Mouse (Mus musculus) embryo, embryonic 10 days (tissue): ENCODE measurements around the gene Slc7a10.

Source experiments
- DNase-seq: peaks from one replicate; pipeline ENCODE4 v3.0.0-alpha.2; 2015; ENCODE audit warnings: low spot score

The Slc7a10 gene

DNA sequence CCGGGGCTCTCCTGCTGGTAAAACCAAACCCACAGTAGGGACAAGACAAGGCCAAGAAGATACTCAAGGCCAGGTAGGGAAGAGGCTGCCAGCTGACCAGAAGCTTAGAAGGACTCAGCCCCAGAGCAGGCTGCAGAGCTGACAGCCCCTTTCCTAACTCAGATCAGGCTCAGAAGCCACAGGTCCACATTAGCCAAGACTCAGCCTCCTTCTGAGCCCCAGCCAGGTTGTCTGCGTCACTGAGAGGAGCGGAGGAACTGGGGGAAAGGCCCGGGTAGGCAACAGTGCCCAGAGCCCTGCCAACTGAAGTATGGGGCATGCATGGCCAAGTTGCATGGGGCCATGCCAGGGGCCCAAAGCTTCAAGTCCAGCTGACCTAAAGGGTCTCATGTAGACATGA, 13.7 kb upstream of the Slc7a10 start:
- DNase-seq: no peak

GRCm38 (mm10) chr7:35175533-35175932, 10.7 kb upstream of the Slc7a10 start:
- no peak for DNase-seq

- DNase-seq: peak; percentile 84
Measured at GRCm38 (mm10) chr7:35176412-35177381, 9.5 kb upstream of the Slc7a10 start.

GRCm38 (mm10) chr7:35184833-35185724, 1.1 kb upstream of the Slc7a10 start:
- peak; percentile 57 for DNase-seq

- no peak for DNase-seq
Measured at GRCm38 (mm10) chr7:35189699-35190098, 3.5 kb downstream of the Slc7a10 start.

- peak; percentile 12 for DNase-seq
Measured at GRCm38 (mm10) chr7:35191276-35191675, 5.1 kb downstream of the Slc7a10 start.

GRCm38 (mm10) chr7:35197022-35197421, 10.8 kb downstream of the Slc7a10 start:
- DNase-seq: no peak

- no peak for DNase-seq
Measured at GRCm38 (mm10) chr7:35198981-35199754, 13.0 kb downstream of the Slc7a10 start.

DNA sequence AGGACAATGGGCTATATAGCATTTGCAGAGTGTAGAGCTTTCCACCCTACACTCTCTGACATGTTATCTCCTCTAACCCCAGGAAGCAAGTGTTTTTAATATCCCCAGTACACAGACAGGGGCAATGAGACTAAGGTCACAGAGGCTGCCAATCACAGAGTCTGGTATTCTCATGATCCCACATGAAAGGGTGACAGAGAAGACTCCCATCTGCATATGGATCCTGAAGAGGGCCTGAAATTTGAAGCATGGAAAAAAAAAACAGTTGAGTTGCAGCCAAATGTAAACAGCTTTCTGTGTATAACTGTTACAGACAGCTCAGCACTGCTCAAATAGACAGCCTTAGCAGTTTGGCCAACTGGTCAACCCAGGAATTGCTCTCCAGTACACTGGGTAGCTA, 13.6 kb downstream of the Slc7a10 start:
- no peak for DNase-seq

GRCm38 (mm10) chr7:35211791-35212190, 25.6 kb downstream of the Slc7a10 start:
- DNase-seq: no peak

DNA sequence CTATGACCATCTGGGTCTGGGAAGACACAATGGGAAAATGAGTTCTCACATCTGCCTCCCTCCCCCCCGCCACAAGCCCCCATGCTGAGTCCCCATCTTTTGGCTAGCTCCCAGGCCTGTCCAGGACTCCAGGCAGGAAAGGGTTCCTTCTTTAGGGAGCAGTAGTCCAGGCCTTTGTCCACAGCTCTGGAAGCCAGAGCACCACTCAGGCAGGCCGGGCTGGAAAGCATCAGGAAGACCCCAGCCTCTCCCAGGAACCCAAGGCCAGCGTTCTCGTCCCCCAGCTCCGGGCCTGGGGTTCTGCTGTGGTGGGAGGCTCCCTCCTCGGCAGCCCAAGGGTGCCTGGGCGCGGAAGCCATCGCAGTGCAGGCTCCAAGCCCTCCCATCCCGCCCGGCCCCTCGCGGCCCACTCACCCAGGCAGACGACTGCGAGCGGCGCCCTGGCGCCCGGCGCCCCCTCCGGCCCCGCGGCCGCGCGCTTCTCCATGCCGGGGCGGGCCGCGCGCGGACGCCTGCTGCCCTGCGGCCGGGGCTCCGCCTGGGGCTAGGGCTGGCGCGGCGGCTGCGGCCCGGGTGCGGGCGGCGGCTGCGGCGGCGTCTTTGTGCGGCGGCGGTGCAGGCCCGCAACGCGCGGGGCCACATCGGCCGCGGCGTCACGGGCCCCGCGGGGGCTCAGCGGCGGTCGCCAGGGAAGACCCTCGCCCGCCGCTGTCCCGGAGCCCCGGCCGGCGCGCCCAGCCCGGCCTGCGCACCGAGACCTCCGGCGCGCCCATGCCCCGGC, 28.4 kb downstream of the Slc7a10 start:
- peak; percentile 47 for DNase-seq

DNA sequence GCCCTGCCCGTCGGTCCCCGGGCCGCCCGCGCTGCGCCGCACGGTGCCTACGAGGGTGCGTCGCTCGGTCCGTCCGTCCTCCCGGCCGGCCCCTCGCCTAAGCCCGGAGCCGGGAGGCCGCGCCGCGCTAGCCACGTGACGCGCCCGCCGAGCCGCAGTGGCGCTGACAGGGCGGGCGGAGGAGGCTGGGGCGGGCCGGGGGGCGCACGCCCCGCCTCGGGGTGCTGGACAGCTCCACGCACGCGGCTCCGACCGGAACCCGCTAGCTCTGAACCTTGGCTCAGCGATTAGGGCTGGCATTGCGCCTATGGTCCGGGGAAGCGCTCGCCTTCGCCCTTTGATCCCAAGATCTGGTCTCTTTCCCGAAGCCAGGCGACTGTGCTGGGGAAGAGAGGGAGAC, 29.0 kb downstream of the Slc7a10 start, which contains the start of gene Lrp3:
Lrp3 (minus strand) TSS at position 274 of the 400 bp plus-strand sequence.
- peak; percentile 85 for DNase-seq

DNA sequence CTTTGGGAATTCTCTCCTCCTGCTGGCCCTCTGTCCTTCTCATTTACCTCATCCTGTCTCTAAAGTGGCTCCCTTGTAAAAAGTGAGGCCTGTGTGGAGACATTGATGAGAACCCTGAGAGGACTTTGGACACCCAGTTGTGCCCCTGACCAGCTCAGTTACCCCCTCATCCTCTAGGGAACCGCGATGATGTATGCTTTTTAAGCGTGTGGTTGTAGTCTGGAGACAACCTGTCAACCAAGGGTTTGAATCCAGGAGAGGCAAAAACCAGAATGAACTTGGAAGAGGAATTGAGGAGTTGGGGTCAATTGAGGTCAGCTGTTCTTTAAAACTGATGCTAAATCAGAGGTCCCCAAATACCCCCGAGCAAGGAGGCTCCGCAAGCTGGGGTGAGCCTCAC, 29.5 kb downstream of the Slc7a10 start:
- DNase-seq: no peak

- no peak for DNase-seq
Measured at GRCm38 (mm10) chr7:35220694-35221365, 34.6 kb downstream of the Slc7a10 start.

GRCm38 (mm10) chr7:35230333-35230732, 44.1 kb downstream of the Slc7a10 start:
- no peak for DNase-seq

- peak; percentile 70 for DNase-seq
Measured at GRCm38 (mm10) chr7:35232796-35233455, 46.7 kb downstream of the Slc7a10 start.

DNA sequence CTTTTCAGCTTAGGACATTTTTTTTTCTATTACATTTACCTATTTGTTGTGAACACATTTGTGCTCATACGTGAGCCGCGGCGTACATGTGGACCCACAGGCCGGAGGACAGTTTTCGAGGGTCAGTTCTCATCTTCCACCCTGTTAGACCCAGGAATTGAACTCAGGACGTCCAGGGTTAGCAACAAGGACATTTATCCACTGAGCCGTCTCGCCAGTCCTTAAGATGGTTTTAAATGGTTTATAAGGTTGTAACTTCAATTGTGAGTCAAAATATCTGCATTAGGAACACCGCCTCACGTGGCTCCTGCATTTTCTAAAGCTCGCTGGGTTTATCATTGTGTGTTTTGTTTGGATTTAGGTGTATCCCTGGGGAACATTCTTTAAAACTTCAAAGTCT, 47.7 kb downstream of the Slc7a10 start:
- peak; percentile 53 for DNase-seq

- peak; percentile 99 for DNase-seq
Measured at GRCm38 (mm10) chr7:35234361-35235245, 48.4 kb downstream of the Slc7a10 start.

GRCm38 (mm10) chr7:35235308-35235707, 49.1 kb downstream of the Slc7a10 start:
- peak; percentile 81 for DNase-seq
